Mouse (Mus musculus): ENCODE measurements at regions not wholly inside any gene's neighbourhood (a gene's known extent, or its start where the extent isn't known, plus 50 kb on each side); places are given as distances from the start of the nearest gene placed in this dataset.

DNA sequence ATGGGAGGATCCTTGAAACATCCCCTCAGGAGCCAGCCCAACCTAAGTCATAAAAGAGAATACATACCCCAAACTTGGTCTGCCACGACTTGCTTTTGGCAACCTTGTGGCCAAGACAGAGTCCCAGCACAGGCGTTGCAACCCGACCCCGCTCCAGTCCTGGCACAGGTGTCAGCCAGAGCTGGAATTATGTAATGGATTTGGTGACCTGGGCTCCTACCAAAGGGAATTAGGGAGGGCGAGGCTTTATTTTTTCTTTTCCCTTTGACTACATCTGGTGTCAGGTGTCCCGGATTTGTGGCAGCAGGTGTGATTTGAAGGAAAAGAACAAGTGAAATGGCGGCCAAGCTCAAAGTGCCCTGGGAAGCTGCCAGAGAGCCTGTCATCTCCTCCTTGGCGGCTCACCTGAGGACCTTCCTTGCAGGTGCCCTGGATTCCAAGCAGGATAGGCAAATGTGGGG lies 212.9 kb downstream of the Mef2c start:
- DNase-seq = no peak

DNA sequence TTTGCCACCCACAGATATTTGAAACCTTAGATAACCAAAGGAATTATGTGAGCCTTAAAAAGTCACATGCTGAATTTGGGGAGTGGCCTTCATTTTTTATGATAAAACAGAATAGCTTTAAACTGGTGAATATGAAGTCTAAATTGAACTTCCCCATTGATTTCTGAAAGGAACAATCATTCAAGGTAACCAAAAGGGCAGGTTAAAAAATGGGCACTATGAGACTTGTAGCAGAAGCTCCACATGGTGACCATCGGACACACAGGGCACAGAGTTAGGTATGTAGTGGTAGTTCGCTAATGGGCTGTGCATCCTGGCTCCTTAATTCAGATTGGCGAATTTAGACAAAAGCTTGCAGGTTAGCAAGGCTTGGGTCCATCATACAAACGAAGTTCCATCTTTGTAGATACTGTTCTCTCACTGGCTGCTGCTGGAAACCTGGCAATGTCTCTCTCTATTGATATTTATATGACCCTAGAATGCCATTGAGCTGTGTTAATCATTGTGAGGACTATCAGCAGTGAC lies 213.9 kb downstream of the Mef2c start:
- no peak for DNase-seq

- no peak for DNase-seq
These were observed 214.9 kb downstream of the Mef2c start for GRCm38 (mm10) chr13:83718431-83719410.

GRCm38 (mm10) chr13:83719635-83720291 lies 215.9 kb downstream of the Mef2c start:
- no peak for DNase-seq

DNA sequence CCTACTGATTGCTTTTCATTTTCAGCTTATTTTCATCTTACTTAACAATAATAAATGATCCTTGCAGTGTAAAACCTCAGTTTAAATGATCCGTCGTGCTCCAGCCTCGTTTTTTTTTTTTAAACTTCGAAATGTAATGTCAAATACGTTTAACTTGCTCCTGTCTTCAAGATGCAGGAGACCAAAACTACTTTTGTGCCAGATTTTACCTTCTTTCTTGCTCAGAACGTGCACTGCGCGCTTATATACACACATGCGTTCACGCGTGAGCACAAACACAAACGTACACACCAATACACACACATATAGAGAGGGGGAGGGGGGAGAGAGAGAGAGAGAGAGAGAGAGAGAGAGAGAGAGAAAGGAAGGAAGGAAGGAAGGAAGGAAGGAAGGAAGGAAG lies 216.5 kb downstream of the Mef2c start:
- no peak for DNase-seq

GRCm38 (mm10) chr13:83720883-83721371 lies 217.1 kb downstream of the Mef2c start:
- peak in 1 of 2 experiments; percentile 25 for DNase-seq

DNA sequence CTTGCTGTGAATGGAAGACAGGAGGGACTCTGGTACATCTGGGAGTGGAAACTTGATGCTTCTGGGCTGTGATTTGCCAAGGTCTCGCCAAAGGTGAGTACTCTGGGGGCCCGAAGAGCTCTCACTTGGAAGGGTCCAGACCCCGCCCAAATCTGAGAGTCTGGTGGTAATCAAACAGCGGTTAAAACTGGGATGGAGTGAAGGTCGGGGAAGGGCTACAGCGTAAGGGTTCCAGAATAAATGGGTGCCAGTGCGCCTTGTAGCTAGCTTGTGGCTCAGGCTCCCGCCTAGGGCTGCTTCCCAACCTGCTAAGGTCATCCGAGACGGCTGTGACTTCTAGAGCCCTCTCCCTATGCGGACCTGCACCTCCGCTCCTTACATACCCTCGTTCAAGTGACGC lies 217.7 kb downstream of the Mef2c start:
- DNase-seq = no peak

- no peak for DNase-seq
These were observed 218.4 kb downstream of the Mef2c start for GRCm38 (mm10) chr13:83722241-83722640.

DNA sequence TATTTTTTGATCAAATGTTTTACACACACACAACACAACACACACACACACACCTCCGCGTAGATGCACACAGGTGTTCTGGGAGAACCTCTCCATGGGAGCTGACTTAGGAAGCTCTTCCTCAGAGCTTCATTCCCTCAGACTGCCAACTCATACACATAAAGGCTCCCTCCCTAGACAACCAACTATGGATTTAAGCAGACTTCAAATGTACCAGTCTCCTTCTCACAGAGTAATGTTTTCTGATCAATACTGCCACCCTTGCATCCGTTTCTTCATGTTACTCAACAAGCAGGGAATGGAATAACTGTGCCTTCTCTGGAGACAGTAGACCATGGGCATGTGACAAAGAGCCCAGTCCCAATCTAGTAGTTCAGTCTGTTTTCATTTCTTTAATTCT lies 219.0 kb downstream of the Mef2c start:
- DNase-seq = no peak

GRCm38 (mm10) chr13:83723396-83723795 lies 219.6 kb downstream of the Mef2c start:
- DNase-seq = no peak

DNA sequence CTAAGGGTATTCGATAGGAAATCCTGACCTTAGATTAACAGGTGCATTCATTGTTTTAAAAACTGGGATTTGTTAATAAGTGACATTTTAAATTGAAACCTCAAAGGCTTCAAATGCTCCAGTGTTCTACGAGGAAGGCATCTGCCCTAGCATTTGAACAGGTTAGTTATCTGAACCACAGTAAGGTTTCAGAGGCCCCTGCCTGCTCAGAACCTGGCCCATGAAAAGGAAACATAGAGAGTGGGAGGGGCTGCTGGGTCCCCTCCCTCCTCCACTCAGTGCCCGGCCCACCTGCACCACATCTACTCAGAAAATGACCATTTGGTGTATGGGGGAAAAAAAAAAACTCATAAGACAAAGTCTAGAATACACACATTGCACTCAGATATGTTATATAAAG lies 220.4 kb downstream of the Mef2c start:
- DNase-seq = no peak

DNA sequence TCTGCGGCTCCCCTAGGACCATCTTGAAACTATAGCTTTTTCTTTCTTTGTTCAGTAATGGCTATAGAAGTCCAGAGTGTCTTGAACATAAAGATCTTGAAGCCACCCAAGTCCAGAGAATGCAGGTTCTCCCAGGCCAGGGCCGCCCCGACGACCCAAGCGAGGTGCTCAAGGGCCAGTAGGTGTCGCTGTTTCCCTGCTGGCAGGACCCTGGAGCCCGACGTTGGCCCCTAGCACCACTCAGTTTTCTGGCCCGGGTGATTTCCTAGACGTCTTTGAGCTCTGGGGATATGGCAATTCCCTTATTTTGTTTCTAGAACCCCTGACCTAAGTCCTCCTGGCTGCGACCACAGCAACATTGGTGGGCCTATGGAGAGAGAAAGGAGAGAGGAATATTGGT lies 221.2 kb downstream of the Mef2c start:
- DNase-seq = peak in 1 of 2 experiments; percentile 75

- DNase-seq = no peak
These were observed 222.0 kb downstream of the Mef2c start for GRCm38 (mm10) chr13:83725831-83726230.

DNA sequence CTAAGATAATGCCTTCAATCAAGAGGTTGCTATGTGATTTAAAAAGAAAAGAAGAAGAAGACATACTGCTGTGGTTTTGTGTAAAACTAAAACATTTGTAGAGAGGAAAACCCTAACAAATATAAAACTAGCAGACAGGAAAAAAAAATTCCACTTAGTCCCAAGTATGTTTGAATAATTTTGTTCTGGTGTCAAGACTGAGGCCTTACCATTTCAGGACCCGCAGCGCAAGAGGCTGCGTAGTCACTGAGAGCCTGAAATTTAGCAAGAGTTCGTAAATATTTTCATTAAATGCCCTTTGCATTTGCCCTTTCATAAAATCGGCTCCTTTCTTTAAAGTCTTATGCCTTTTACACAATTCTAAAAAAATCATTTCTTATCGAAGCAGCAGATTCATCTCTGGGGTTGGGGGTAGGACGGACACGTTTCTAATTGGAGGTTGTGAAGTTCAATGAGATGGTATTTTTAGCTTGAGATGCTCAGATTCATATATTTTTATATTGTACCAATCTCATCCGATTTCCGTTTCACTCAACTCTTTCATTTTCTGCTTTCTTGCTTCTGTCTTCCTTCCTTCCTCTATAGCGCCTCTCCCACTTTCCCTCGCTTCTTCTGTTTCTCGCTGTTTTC lies 222.6 kb downstream of the Mef2c start:
- no peak for DNase-seq

- DNase-seq = no peak
These were observed 223.4 kb downstream of the Mef2c start for GRCm38 (mm10) chr13:83727051-83727765.

DNA sequence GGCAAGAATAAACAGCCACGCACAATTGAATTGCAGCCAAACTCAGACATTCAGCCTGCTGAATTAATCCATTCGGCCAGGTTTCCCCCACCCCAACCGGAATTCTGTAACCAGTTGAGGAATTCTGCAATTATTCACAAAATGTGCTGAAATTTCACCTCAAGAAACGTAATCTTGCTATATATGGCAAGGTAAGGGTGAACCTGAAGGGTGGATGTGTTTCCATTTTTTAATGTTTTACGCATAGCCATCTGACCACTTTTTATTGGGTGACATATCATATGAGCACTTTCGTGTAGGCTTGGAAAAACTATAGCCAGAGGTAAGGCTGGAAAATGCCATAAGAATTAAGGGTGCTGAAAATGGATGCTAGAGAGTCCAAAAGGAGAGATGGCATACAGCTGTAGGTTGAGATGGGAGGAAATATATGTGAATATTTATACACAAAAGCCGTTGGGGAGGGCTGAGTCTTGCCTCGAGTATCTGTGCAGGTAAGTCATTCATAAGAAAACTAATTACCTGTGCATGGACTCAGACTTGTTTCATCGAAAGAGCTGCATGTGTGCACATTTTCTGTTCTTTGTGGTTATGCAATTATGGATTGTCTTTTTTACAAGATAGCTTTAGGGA lies 224.0 kb downstream of the Mef2c start:
- no peak for DNase-seq

- no peak for DNase-seq
These were observed 224.7 kb downstream of the Mef2c start for GRCm38 (mm10) chr13:83728421-83729010.

GRCm38 (mm10) chr13:83729331-83730009 lies 225.6 kb downstream of the Mef2c start:
- peak; percentile 49 to 60 for DNase-seq

DNA sequence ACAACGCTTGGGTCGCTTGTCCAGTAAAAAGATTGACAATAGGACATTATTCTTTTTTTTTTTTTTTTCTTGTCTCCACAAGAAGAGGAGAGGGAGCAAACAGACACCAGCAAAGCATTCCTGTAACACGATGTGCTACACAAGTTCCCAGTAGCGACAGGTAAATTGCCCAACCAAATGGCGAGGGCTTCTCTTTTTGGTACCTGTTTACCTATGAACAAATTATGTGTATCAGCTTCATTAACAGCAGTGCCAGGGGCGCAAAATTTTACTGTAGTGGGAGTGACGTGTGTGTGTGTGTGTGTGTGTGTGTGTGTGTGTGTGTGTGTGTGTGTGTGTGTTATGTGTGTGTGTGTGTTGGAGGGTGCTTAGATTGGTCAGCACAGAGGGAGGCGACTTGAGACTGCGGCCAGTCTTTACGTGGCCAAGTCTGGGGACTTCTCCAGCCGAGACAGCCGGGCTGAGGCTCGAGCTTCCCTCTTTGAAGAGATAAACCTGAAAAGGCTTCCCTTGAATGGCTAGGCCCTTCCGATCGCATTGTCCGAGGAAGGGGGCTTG lies 226.4 kb downstream of the Mef2c start:
- no peak for DNase-seq

GRCm38 (mm10) chr13:83730713-83731480 lies 227.1 kb downstream of the Mef2c start:
- DNase-seq = peak in 1 of 2 experiments; percentile 63
